Comparison of ENCODE assay signal across 21 mouse cellular contexts in the genomic region with DNA sequence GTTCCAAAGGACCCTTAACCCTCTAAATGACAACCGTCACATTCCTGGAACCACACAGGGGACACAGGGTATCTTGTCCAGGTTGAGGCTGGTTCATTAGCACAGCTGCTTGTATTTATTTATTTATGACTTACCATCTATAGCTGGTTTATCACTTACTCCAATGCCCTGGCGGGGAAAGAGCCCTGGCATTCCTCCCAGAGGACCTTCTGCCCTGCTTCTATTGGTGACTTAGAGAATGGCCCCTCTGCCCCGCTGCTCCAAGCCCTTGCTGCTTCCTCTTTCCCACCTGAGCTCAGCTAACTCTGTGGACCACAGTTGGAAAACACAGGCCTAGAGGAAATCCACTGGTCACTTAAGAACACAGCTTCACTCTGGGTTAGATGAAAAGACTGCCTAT. TPM values are rescaled to one million over a fixed set of nuclear protein-coding genes. Genes with fewer than 3 reads are reported as not detected.
DNase-seq lines count a peak whose midpoint lies in the region; ATAC-seq and TF ChIP-seq lines count a peak whose summit lies in the region.
"Had no signal": no experiment of that assay in that cellular context is flagged by ENCODE, and none has a peak within 500 bp of the region (broad histone marks: within the 10 kb centered on the region; RNA-seq: fewer than 3 reads in every experiment).

No protein-coding gene starts in this region.

- WGBS in cerebellum, adult 2 months = 79% methylated on average over 3 of the region's 3 CpGs

- no peak overlapping the region for H3K4me3 ChIP-seq in cerebellum, adult 2 months (replicated peaks; ENCODE audit: insufficient read depth, low read depth, low read length)

- H3K27me3 ChIP-seq in cerebellum, adult 2 months (ENCODE audit: control insufficient read depth, insufficient read depth, low read length) = no peaks in the 10 kb centered on the region
- H3K27me3 ChIP-seq: Patski had no signal

- ATAC-seq in granulocyte monocyte progenitor cell, adult 5-6 weeks (replicated peaks; ENCODE audit: poor library complexity, severe bottlenecking) = 0 out of 2 replicates have a peak, but pooled peaks have one; percentile 20
- ATAC-seq: activated CD4-positive, CD25-positive, alpha-beta regulatory T cell, adult 4 months; CD4-positive, CD25-positive, alpha-beta regulatory T cell, adult 4 months; Patski had no signal

- peaks cover 15% of the 10 kb centered on the region for H3K4me1 ChIP-seq in cerebellum, adult 2 months (ENCODE audit: control insufficient read depth, insufficient read depth, low read length)

- no peak overlapping the region for H3K27ac ChIP-seq in cerebellum, adult 2 months (ENCODE audit: insufficient read depth, low read length)

- TF ChIP-seq POLR2A in cerebellum, adult 2 months (IDR thresholded peaks at IDR 0.05; ENCODE audit: borderline replicate concordance, insufficient read depth, low read length) = no peak

- DNase-seq in cerebellum, postnatal 10 days = peak; percentile 60 to 63
- DNase-seq in cerebellum, adult 2 months = no peak
- DNase-seq in retina, embryonic 14.5 days (ENCODE audit: low spot score) = peak; percentile 32
- DNase-seq in retina, postnatal 1 day = no peak
- no peak for DNase-seq in layer of hippocampus, postnatal 36 days
- DNase-seq: adrenal gland, adult 2 months; adrenal gland, adult 8-10 months; adrenal gland, postnatal 10 days; adrenal gland, postnatal 14 days; adrenal gland, postnatal 25 days; adrenal gland, postnatal 36 days; B cell, adult 2 months; cerebellum, adult 11 months; cerebellum, adult 11-12 months; cerebellum, adult 18-20 months had no signal

- TF ChIP-seq CTCF in cerebellum, adult 2 months (IDR thresholded peaks at IDR 0.05; ENCODE audit: borderline replicate concordance, insufficient read depth, low read depth, low read length) = no peak

RNA-seq across cellular contexts. Expression of gene Rab6b, which starts 28.2 kb away (rescaled TPM):
- polyA plus RNA-seq in cerebellum, adult 2 months (2012; rRNA removed) = 188 and 199 TPM in 2 replicates
- total RNA-seq in granulocyte monocyte progenitor cell, adult 5-6 weeks (2014; fragmentation: Nextera tagmentation) = 0.11 and 0.23 TPM in 2 replicates
- total RNA-seq in granulocyte monocyte progenitor cell, adult 5-6 weeks (2017) = 0.15 and 0.17 TPM in 2 replicates
- total RNA-seq in layer of hippocampus, postnatal 36 days (2021) = 100 to 1,000 TPM; 439 to 461 TPM
- total RNA-seq: MEL had no signal
- polyA plus RNA-seq: G1E had no signal

Comparison
In these comparisons a context has a peak if more than half of its experiments do, and no peak if none do; other contexts are left out.
1. DNase-seq: peak in cerebellum, postnatal 10 days (2 of 2) and retina, embryonic 14.5 days (single experiment); none in cerebellum, adult 2 months (0 of 2), retina, postnatal 1 day (single experiment) and layer of hippocampus, postnatal 36 days (0 of 2).
2. RNA of gene Rab6b, which starts 28.2 kb away (total RNA-seq): 439 to 461 TPM in layer of hippocampus, postnatal 36 days; 0.11 to 0.23 TPM in granulocyte monocyte progenitor cell, adult 5-6 weeks; every median in the first group is over 100 times any median in the second.